Mouse (Mus musculus): ENCODE data around the gene Slc16a8.

DNA sequence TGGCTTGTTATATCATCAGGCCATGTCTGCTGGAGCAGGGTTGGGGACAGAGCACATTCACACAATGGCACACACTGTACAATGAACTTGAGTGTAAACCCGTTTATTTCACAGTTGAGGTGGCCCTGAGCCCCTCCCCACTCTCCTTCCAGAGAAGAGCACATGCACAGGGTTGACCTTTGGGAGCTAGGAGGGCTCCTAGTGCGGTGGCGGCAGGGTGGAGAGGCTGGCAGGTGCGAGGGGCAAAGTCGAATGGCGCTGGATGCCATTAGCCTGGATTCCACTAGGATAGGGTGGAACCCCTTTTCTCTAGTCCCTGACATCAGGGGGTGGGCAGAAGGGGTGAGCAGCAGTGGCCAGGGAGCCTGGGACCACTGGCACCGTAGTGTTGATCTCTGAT, 31.6 kb upstream of the Slc16a8 start:
- TF ChIP-seq EP300 (IDR thresholded peaks at IDR 0.05): no peak
- TF ChIP-seq CTCF (IDR thresholded peaks at IDR 0.05): no peak

All from lung, postnatal 0 days (tissue).